Mouse (Mus musculus) limb, embryonic 11.5 days (tissue): ENCODE data around the gene Usp12. TPM values are rescaled to one million over a fixed set of nuclear protein-coding genes. Genes with fewer than 3 reads are reported as not detected.

Experiments used
- ATAC-seq: fragments of 200-750 bp; cut with Nextera tagmentation; 2 replicates; pipeline ENCODE4 v1.8.0; 2017; ENCODE audit warnings: low read depth; ENCODE audit not compliant: insufficient number of reproducible peaks, low FRiP score, low TSS enrichment
- DNase-seq: peaks from one replicate; pipeline ENCODE4 v3.0.0-alpha.2; 2015; ENCODE audit warnings: low spot score
- H3K27ac ChIP-seq: fragments of 300-500 bp; sonication (generic); replicated peaks from 2 replicates; pipeline ENCODE4 v1.5.1; 2014; ENCODE audit warnings: low read depth, mild to moderate bottlenecking, low read length
- H3K27me3 ChIP-seq: fragments of 300-500 bp; sonication (generic); 2 replicates; pipeline ENCODE4 v1.6.1; 2014; ENCODE audit warnings: mild to moderate bottlenecking, low read length, mixed read lengths; ENCODE audit not compliant: control insufficient read depth, insufficient read depth
- H3K36me3 ChIP-seq: fragments of 300-500 bp; sonication (generic); 2 replicates; pipeline ENCODE4 v1.6.1; 2014; ENCODE audit warnings: mild to moderate bottlenecking, low read length, moderate library complexity, mixed read lengths; ENCODE audit not compliant: control insufficient read depth, insufficient read depth
- H3K4me1 ChIP-seq: fragments of 300-500 bp; sonication (generic); 2 replicates; pipeline ENCODE4 v1.6.1; 2014; ENCODE audit warnings: low read length, mixed read lengths; ENCODE audit not compliant: control insufficient read depth, insufficient read depth
- H3K4me2 ChIP-seq: fragments of 300-500 bp; sonication (generic); 2 replicates; pipeline ENCODE4 v1.6.1; 2014; ENCODE audit warnings: low read depth, mild to moderate bottlenecking, moderate library complexity; ENCODE audit not compliant: severe bottlenecking
- H3K4me3 ChIP-seq: fragments of 300-500 bp; sonication (generic); 2 replicates; pipeline ENCODE4 v1.5.1; 2014; ENCODE audit warnings: low read depth, low read length
- H3K9ac ChIP-seq: fragments of 300-500 bp; sonication (generic); 2 replicates; pipeline ENCODE4 v1.6.1; 2014; ENCODE audit warnings: mild to moderate bottlenecking, low read length
- H3K9me3 ChIP-seq: fragments of 300-500 bp; sonication (generic); 2 replicates; pipeline ENCODE4 v1.6.1; 2016; ENCODE audit warnings: low read length; ENCODE audit not compliant: control insufficient read depth
- WGBS: fragments of 180-500 bp; shearing (Covaris S2); extraction: QIAGEN DNeasy Blood & Tissue Kit; methylation state at CpG from one replicate; pipeline ENCODE4 v1.1.7; 2014; 5-methylcytosine and 5-hydroxymethylcytosine counted together
- polyA plus RNA-seq: library from polyadenylated mRNA; unstranded; fragments of >200 nt; fragmentation: Nextera tagmentation; extraction: Ambion mirVana; gene quantifications from 2 replicates; pipeline ENCODE4 v1.2.1, GENCODE M21; 2014

Usp12 gene
- polyA plus RNA-seq, 1 experiment from 2014 or later: 8.6 TPM

DNA sequence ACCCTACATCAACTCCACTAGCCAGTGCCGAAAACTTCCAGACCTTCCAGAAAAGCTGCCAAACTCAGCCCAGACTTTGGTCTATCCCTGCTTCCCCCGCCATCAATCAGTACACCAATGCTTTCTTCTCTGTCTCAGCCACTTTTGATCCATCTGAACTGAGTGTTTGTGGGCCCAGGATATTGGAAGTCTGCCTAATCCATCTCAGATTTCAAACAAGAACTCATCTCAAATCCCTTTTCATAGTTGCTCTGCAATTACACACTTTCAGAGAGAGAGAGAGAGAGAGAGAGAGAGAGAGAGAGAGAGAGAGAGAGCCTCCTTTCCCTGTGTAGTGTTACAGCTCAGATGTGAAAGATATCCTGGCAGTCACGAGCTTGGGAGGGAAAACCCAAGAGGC is 85.4 kb downstream of the Usp12 start:
- H3K36me3 ChIP-seq: no peaks in the 10 kb centered on the region
- WGBS: 65% methylated on average over 3 of the region's 3 CpGs
- H3K4me2 ChIP-seq: no peak overlapping the region
- H3K4me3 ChIP-seq: no peak overlapping the region
- no peaks in the 10 kb centered on the region for H3K27me3 ChIP-seq
- H3K4me1 ChIP-seq: no peaks in the 10 kb centered on the region; the same call in 1 of the 2 replicates
- DNase-seq (no peak), ATAC-seq (no peak)
- no peaks in the 10 kb centered on the region for H3K9me3 ChIP-seq
- no peak overlapping the region for H3K27ac ChIP-seq
- no peak overlapping the region for H3K9ac ChIP-seq

- no peak overlapping the region for H3K4me3 ChIP-seq
- WGBS: 14% methylated on average over 12 of the region's 12 CpGs
- ATAC-seq: no peak
- H3K4me2 ChIP-seq: no peak overlapping the region
- H3K9ac ChIP-seq: no peak overlapping the region
- no peaks in the 10 kb centered on the region for H3K36me3 ChIP-seq
- H3K4me1 ChIP-seq: no peaks in the 10 kb centered on the region; the same call in 1 of the 2 replicates
- H3K27me3 ChIP-seq: no peaks in the 10 kb centered on the region
- no peak overlapping the region for H3K27ac ChIP-seq
- DNase-seq: peak; percentile 96
- H3K9me3 ChIP-seq: no peaks in the 10 kb centered on the region
These were observed 88.9 kb downstream of the Usp12 start for GRCm38 (mm10) chr5:146705815-146706408.

GRCm38 (mm10) chr5:146705411-146705810 is 89.4 kb downstream of the Usp12 start:
- Histone ChIP-seq H3K9me3 (no peaks in the 10 kb centered on the region), H3K27me3 (no peaks in the 10 kb centered on the region), H3K27ac (no peak overlapping the region), H3K4me1 (no peaks in the 10 kb centered on the region; the same call in 1 of the 2 replicates), H3K4me2 (no peak overlapping the region), H3K36me3 (no peaks in the 10 kb centered on the region), H3K4me3 (no peak overlapping the region), H3K9ac (no peak overlapping the region)
- 79% methylated on average over 6 of the region's 6 CpGs for WGBS
- ATAC-seq (no peak), DNase-seq (no peak)

DNA sequence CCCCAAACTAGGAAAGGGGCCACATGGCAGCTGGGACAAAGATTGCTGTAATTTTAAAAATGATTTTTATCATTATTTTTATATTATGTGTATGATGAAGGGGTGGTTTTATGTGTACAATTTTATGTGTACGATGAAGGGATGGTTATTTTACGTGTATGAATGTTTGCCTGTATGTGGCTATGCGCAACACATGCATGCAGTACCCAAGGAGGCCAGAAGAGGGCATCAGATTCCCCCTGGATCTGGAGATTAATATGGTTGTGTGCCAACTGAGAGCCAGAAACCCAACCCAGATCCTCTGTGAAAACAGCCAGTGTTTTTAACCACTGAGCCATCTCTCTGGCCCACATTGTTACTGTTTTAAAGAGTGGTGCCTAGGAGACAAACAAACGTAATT is 90.6 kb downstream of the Usp12 start:
- Histone ChIP-seq H3K27me3 (no peaks in the 10 kb centered on the region), H3K36me3 (no peaks in the 10 kb centered on the region), H3K4me2 (no peak overlapping the region), H3K4me3 (no peak overlapping the region), H3K9ac (no peak overlapping the region), H3K9me3 (no peaks in the 10 kb centered on the region), H3K4me1 (no peaks in the 10 kb centered on the region; the same call in 1 of the 2 replicates), H3K27ac (no peak overlapping the region)
- DNase-seq (no peak), ATAC-seq (no peak)
- WGBS: 91% methylated on average over 4 of the region's 4 CpGs

GRCm38 (mm10) chr5:146703710-146704121 is 91.1 kb downstream of the Usp12 start:
- no peaks in the 10 kb centered on the region; the same call in 1 of the 2 replicates for H3K4me1 ChIP-seq
- H3K36me3 ChIP-seq: no peaks in the 10 kb centered on the region
- no peak for ATAC-seq
- H3K4me3 ChIP-seq: no peak overlapping the region
- no peak overlapping the region for H3K9ac ChIP-seq
- 60% methylated on average over 8 of the region's 8 CpGs for WGBS
- H3K4me2 ChIP-seq: no peak overlapping the region
- H3K27me3 ChIP-seq: no peaks in the 10 kb centered on the region
- no peaks in the 10 kb centered on the region for H3K9me3 ChIP-seq
- no peak overlapping the region for H3K27ac ChIP-seq
- DNase-seq: no peak

DNA sequence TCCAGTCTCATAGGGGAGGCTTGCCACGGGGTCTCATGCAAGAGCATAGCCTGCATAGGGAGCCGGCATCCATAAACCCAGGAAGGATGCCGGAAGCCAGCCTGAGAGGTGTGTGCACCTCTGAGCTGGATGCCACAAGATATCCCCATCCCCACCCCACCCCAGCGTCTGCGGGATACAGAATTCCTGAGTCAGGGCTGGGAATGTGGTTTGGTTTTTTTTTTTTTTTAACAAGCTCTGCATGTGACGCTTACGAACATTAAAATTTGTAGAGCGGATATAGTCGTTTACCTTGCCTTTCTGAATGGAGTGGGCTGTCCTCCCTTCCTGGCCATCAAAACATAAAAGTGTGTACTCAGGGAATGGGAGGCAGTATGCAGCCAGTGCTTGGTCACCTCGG is 94.7 kb downstream of the Usp12 start:
- no peak overlapping the region for H3K4me2 ChIP-seq
- 73% methylated on average over 10 of the region's 10 CpGs for WGBS
- DNase-seq (no peak), ATAC-seq (no peak)
- no peak overlapping the region for H3K27ac ChIP-seq
- no peak overlapping the region for H3K4me3 ChIP-seq
- no peaks in the 10 kb centered on the region for H3K27me3 ChIP-seq
- no peaks in the 10 kb centered on the region for H3K9me3 ChIP-seq
- no peaks in the 10 kb centered on the region for H3K4me1 ChIP-seq
- H3K36me3 ChIP-seq: no peaks in the 10 kb centered on the region
- no peak overlapping the region for H3K9ac ChIP-seq

DNA sequence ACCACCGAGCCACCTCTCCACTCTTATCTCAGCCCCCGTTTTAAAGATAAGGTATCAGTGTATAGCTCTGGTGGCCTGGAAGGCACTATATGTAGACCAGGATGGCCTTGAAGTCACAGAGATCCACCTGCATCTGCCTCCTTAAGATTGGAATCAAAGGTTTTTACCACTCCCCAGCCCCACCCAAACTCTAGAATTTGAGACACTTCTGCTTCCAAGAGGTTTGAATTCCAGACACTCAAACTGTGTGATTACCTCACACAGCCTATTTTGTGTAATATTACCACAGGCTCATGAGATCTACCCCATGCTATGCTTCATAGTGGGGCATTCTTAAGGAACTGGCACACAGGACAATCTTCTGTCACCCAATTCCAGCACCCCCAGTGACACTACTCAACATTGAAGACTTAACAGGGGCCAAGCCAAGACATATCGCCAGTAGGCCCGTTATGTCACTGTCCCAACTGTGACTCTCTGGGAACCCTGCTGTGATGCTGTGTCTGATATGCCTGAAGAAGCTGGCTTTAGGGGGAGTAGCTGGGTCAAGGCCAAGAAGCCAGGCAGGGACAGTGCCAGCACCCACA is 95.3 kb downstream of the Usp12 start:
- no peak for ATAC-seq
- Histone ChIP-seq H3K27ac (no peak overlapping the region), H3K36me3 (no peaks in the 10 kb centered on the region), H3K9me3 (no peaks in the 10 kb centered on the region), H3K9ac (no peak overlapping the region), H3K4me3 (no peak overlapping the region), H3K27me3 (no peaks in the 10 kb centered on the region), H3K4me1 (no peaks in the 10 kb centered on the region), H3K4me2 (no peak overlapping the region)
- WGBS: 83% methylated on average over 4 of the region's 4 CpGs
- DNase-seq: no peak

DNA sequence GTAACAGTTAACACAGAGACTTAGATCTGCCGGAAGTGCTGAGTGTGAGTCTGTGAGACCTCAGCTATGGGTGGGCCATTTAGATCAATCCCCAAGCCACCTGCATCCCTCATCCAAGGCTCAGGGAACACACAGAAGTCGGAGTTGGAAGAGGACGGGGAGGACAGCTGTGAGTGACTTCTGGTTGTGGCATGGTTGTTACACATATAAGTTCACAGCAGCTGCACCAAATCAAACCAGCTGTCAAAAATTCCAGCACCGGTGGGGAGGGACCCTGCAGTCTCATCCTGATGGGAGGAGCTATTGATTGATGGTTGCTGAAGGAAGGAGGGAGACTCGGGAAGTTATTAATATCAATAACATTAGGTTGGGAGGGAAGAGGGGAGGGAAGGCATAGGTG is 99.3 kb downstream of the Usp12 start:
- H3K36me3 ChIP-seq: no peaks in the 10 kb centered on the region
- 69% methylated on average over 5 of the region's 5 CpGs for WGBS
- H3K4me1 ChIP-seq: no peaks in the 10 kb centered on the region
- H3K4me2 ChIP-seq: no peak overlapping the region
- no peak overlapping the region for H3K27ac ChIP-seq
- no peaks in the 10 kb centered on the region for H3K27me3 ChIP-seq
- ATAC-seq (no peak), DNase-seq (no peak)
- H3K4me3 ChIP-seq: no peak overlapping the region
- H3K9me3 ChIP-seq: no peaks in the 10 kb centered on the region
- no peak overlapping the region for H3K9ac ChIP-seq

- no peaks in the 10 kb centered on the region for H3K27me3 ChIP-seq
- WGBS: 55% methylated on average over 5 of the region's 5 CpGs
- H3K9me3 ChIP-seq: no peaks in the 10 kb centered on the region
- no peak overlapping the region for H3K9ac ChIP-seq
- no peaks in the 10 kb centered on the region for H3K36me3 ChIP-seq
- H3K4me2 ChIP-seq: no peak overlapping the region
- H3K4me1 ChIP-seq: no peaks in the 10 kb centered on the region
- H3K27ac ChIP-seq: no peak overlapping the region
- DNase-seq (no peak), ATAC-seq (no peak)
- no peak overlapping the region for H3K4me3 ChIP-seq
These were observed 101.8 kb downstream of the Usp12 start for GRCm38 (mm10) chr5:146692976-146693361.
